ENCODE assay signal across 12 mouse cellular contexts in genomic region chr10:20005491-20005952, GRCm38 (mm10).
DNase-seq lines count a peak whose midpoint lies in the region; ATAC-seq lines count a peak whose summit lies in the region.
"Had no signal": no experiment of that assay in that cellular context is flagged by ENCODE, and none has a peak within 500 bp of the region (broad histone marks: within the 10 kb centered on the region; RNA-seq: fewer than 3 reads in every experiment).

No protein-coding gene starts in this region.

- H3K36me3 ChIP-seq in macrophage (ENCODE audit: inconsistent target): no peaks in the 10 kb centered on the region
- H3K36me3 ChIP-seq in hindbrain, embryonic 14.5 days (replicated peaks; ENCODE audit: control insufficient read depth, insufficient read depth): no peaks in the 10 kb centered on the region
- H3K36me3 ChIP-seq: hindbrain, embryonic 12.5 days; midbrain, embryonic 15.5 days had no signal

- H3K79me2 ChIP-seq in macrophage (ENCODE audit: inconsistent target): no peaks in the 10 kb centered on the region; the same call in 1 of the 2 replicates

- DNase-seq in adrenal gland, adult 2 months: peak; percentile 58
- no peak for DNase-seq in adrenal gland, postnatal 4 days (ENCODE audit: low spot score in 2 of 2)
- peak; percentile 1 for DNase-seq in testis, postnatal 14 days (ENCODE audit: low spot score)
- DNase-seq in testis, postnatal 10 days (ENCODE audit: low spot score): no peak
- no peak for DNase-seq in hindbrain, embryonic 14.5 days (ENCODE audit: low spot score)
- no peak for DNase-seq in cerebellum, adult 9-11 months
- no peak for DNase-seq in thymus, adult 18-20 months
- DNase-seq: lung, embryonic 14.5 days had no signal

- no peaks in the 10 kb centered on the region for H3K27me3 ChIP-seq in hindbrain, embryonic 14.5 days (ENCODE audit: control insufficient read depth, insufficient read depth, low read length)
- H3K27me3 ChIP-seq: midbrain, embryonic 15.5 days; Patski had no signal

- H3K4me3 ChIP-seq in macrophage (ENCODE audit: inconsistent target): peak overlapping the region; percentile 5; the same call in 1 of the 2 replicates
- no peak overlapping the region for H3K4me3 ChIP-seq in hindbrain, embryonic 14.5 days (replicated peaks; ENCODE audit: low read length)
- H3K4me3 ChIP-seq: hindbrain, embryonic 12.5 days; midbrain, embryonic 15.5 days had no signal

- 20% methylated on average over 6 of the region's 6 CpGs for WGBS in macrophage (ENCODE audit: missing documents)
- 91% methylated on average over 6 of the region's 6 CpGs for WGBS in hindbrain, embryonic 14.5 days

- H3K4me1 ChIP-seq in hindbrain, embryonic 14.5 days (replicated peaks; ENCODE audit: control insufficient read depth, insufficient read depth, low read length): peaks cover 11% of the 10 kb centered on the region

- no peak overlapping the region for H3K9ac ChIP-seq in hindbrain, embryonic 14.5 days
- H3K9ac ChIP-seq: hindbrain, embryonic 12.5 days; lung, embryonic 14.5 days; midbrain, embryonic 15.5 days had no signal

- H3K4me2 ChIP-seq in hindbrain, embryonic 14.5 days (replicated peaks): no peak overlapping the region
- H3K4me2 ChIP-seq: hindbrain, embryonic 12.5 days; lung, embryonic 14.5 days; midbrain, embryonic 15.5 days had no signal

- H3K27ac ChIP-seq in macrophage: no peak overlapping the region
- H3K27ac ChIP-seq in hindbrain, embryonic 14.5 days: no peak overlapping the region
- H3K27ac ChIP-seq: hindbrain, embryonic 12.5 days had no signal

- H3K9me3 ChIP-seq in hindbrain, embryonic 14.5 days (ENCODE audit: control insufficient read depth, low read length): no peaks in the 10 kb centered on the region
- H3K9me3 ChIP-seq: hindbrain, embryonic 12.5 days; midbrain, embryonic 15.5 days had no signal

- no peak for ATAC-seq in hindbrain, embryonic 14.5 days (ENCODE audit: low FRiP score)
- ATAC-seq: midbrain, embryonic 15.5 days; Patski had no signal

Comparison
In these comparisons a context has a peak if more than half of its experiments do, and no peak if none do; other contexts are left out.
1. DNase-seq: peak in adrenal gland, adult 2 months (single experiment) and testis, postnatal 14 days (single experiment); none in adrenal gland, postnatal 4 days (0 of 2), testis, postnatal 10 days (single experiment), hindbrain, embryonic 14.5 days (single experiment), cerebellum, adult 9-11 months (single experiment) and thymus, adult 18-20 months (0 of 2).